Mouse (Mus musculus) MEL (cell line): ENCODE measurements at regions not wholly inside any gene's neighbourhood (a gene's known extent, or its start where the extent isn't known, plus 50 kb on each side); places are given as distances from the start of the nearest gene placed in this dataset.

Source experiments
- DNase-seq: peaks from one replicate; pipeline ENCODE4 v3.0.0; 2011; ENCODE audit warnings: low read depth, low spot score
- H3K27ac ChIP-seq: 2 replicates; pipeline ENCODE4 v1.5.1; 2012; ENCODE audit warnings: low read depth, mild to moderate bottlenecking, control low read depth, low read length, moderate library complexity; ENCODE audit not compliant: control insufficient read depth
- H3K27me3 ChIP-seq, 2 experiments: fragments of 150-350 bp in 1 of 2; sonication (generic) in 1 of 2; 2 replicates each; pipeline ENCODE4 v1.6.1; 2012; ENCODE audit warnings: low read length in 2 of 2, mild to moderate bottlenecking in 2 of 2, improper control_type of control experiment in 1 of 2, moderate library complexity in 1 of 2; ENCODE audit not compliant: insufficient read depth in 2 of 2, control insufficient read depth in 1 of 2
- H3K36me3 ChIP-seq, 2 experiments: 2 replicates each; pipeline ENCODE4 v1.6.1; 2012 to 2014; ENCODE audit warnings: low read length in 2 of 2, improper control_type of control experiment in 1 of 2, inconsistent platforms in 1 of 2, mild to moderate bottlenecking in 1 of 2; ENCODE audit not compliant: insufficient read depth in 2 of 2, control insufficient read depth in 1 of 2
- H3K4me1 ChIP-seq, 2 experiments: fragments of 150-350 bp in 1 of 2; sonication (generic) in 1 of 2; 2 replicates each; pipeline ENCODE4 v1.6.1; 2012; ENCODE audit warnings: low read length in 2 of 2, improper control_type of control experiment in 1 of 2, mild to moderate bottlenecking in 1 of 2; ENCODE audit not compliant: insufficient read depth in 2 of 2, control insufficient read depth in 1 of 2
- H3K4me3 ChIP-seq, 2 experiments: fragments of 150-350 bp in 1 of 2; sonication (generic) in 1 of 2; 2 replicates each; pipeline ENCODE4 v1.5.1; 2012; ENCODE audit warnings: low read depth in 2 of 2, low read length in 2 of 2, mild to moderate bottlenecking in 2 of 2, moderate library complexity in 2 of 2, control low read depth in 1 of 2, improper control_type of control experiment in 1 of 2; ENCODE audit not compliant: control insufficient read depth in 1 of 2, insufficient read depth in 1 of 2
- H3K79me2 ChIP-seq: 2 replicates; pipeline ENCODE4 v1.6.1; 2012; ENCODE audit warnings: mild to moderate bottlenecking, low read length, moderate library complexity; ENCODE audit not compliant: control insufficient read depth, poor library complexity, insufficient read depth
- H3K9ac ChIP-seq: 2 replicates; pipeline ENCODE4 v1.6.1; 2012; ENCODE audit warnings: low read depth, mild to moderate bottlenecking, control low read depth, low read length, moderate library complexity; ENCODE audit not compliant: control insufficient read depth, poor library complexity, severe bottlenecking
- H3K9me3 ChIP-seq: fragments of 150-350 bp; sonication (generic); replicated peaks from 2 replicates; pipeline ENCODE4 v1.6.1; 2012; ENCODE audit warnings: mild to moderate bottlenecking, low read length, improper control_type of control experiment, moderate library complexity; ENCODE audit not compliant: insufficient read depth
- BHLHE40 ChIP-seq: IDR thresholded peaks from 2 replicates; pipeline ENCODE4 v1.6.1; 2012; ENCODE audit warnings: low read depth, mild to moderate bottlenecking, inconsistent platforms, low read length, improper control_type of control experiment, borderline replicate concordance
- CHD1 ChIP-seq: IDR thresholded peaks from 2 replicates; pipeline ENCODE4 v1.6.1; 2012; ENCODE audit warnings: low read depth, mild to moderate bottlenecking, inconsistent platforms, low read length, improper control_type of control experiment
- CHD2 ChIP-seq: IDR thresholded peaks from 2 replicates; pipeline ENCODE4 v1.6.1; 2011; ENCODE audit warnings: low read length, improper control_type of control experiment
- E2F4 ChIP-seq: IDR thresholded peaks from 2 replicates; pipeline ENCODE4 v1.6.1; 2011; ENCODE audit warnings: low read depth, low read length, improper control_type of control experiment, borderline replicate concordance
- ELF1 ChIP-seq: IDR thresholded peaks from 2 replicates; pipeline ENCODE4 v1.6.1; 2014; ENCODE audit warnings: low read depth, mild to moderate bottlenecking, inconsistent platforms, low read length, improper control_type of control experiment, moderate library complexity
- EP300 ChIP-seq, 2 experiments: IDR thresholded peaks; 2 replicates each; pipeline ENCODE4 v1.6.1; 2011; ENCODE audit warnings: improper control_type of control experiment in 2 of 2, low read length in 2 of 2, low read depth in 1 of 2, mild to moderate bottlenecking in 1 of 2
- ETS1 ChIP-seq: IDR thresholded peaks from 2 replicates; pipeline ENCODE4 v1.6.1; 2012; ENCODE audit warnings: low read depth, mild to moderate bottlenecking, inconsistent platforms, low read length, improper control_type of control experiment, moderate library complexity
- GABPA ChIP-seq: IDR thresholded peaks from 2 replicates; pipeline ENCODE4 v1.6.1; 2012; ENCODE audit warnings: low read depth, mild to moderate bottlenecking, inconsistent platforms, low read length, improper control_type of control experiment, moderate library complexity
- HCFC1 ChIP-seq: IDR thresholded peaks from 2 replicates; pipeline ENCODE4 v1.6.1; 2012; ENCODE audit warnings: low read depth, mild to moderate bottlenecking, inconsistent platforms, low read length, improper control_type of control experiment, moderate library complexity
- MAX ChIP-seq: IDR thresholded peaks from 2 replicates; pipeline ENCODE4 v1.6.1; 2011; ENCODE audit warnings: low read length, improper control_type of control experiment
- MAZ ChIP-seq: IDR thresholded peaks from 2 replicates; pipeline ENCODE4 v1.6.1; 2012; ENCODE audit warnings: low read depth, mild to moderate bottlenecking, inconsistent platforms, low read length, improper control_type of control experiment
- MXI1 ChIP-seq: IDR thresholded peaks from 2 replicates; pipeline ENCODE4 v1.6.1; 2011; ENCODE audit warnings: mild to moderate bottlenecking, low read depth, low read length, improper control_type of control experiment
- MYB ChIP-seq: IDR thresholded peaks from 2 replicates; pipeline ENCODE4 v1.6.1; 2011; ENCODE audit warnings: mild to moderate bottlenecking, low read depth, low read length, improper control_type of control experiment
- MYC ChIP-seq: IDR thresholded peaks from 2 replicates; pipeline ENCODE4 v1.6.1; 2011; ENCODE audit warnings: low read depth, mild to moderate bottlenecking, low read length, improper control_type of control experiment, moderate library complexity
- NELFE ChIP-seq: IDR thresholded peaks from 2 replicates; pipeline ENCODE4 v1.6.1; 2011; ENCODE audit warnings: low read depth, low read length, improper control_type of control experiment
- POLR2A ChIP-seq, 2 experiments: IDR thresholded peaks; 2 replicates each; pipeline ENCODE4 v1.6.1; 2011 to 2012; ENCODE audit warnings: low read length in 2 of 2, mild to moderate bottlenecking in 2 of 2, control low read depth in 1 of 2, improper control_type of control experiment in 1 of 2, low read depth in 1 of 2, moderate library complexity in 1 of 2; ENCODE audit not compliant: control insufficient read depth in 1 of 2, insufficient read depth in 1 of 2, poor library complexity in 1 of 2
- POLR2AphosphoS2 ChIP-seq: IDR thresholded peaks from 2 replicates; pipeline ENCODE4 v1.6.1; 2011; ENCODE audit warnings: low read length, improper control_type of control experiment
- POLR2AphosphoS5 ChIP-seq: IDR thresholded peaks from 2 replicates; pipeline ENCODE4 v1.6.1; 2012; ENCODE audit warnings: low read depth, borderline replicate concordance, mild to moderate bottlenecking, inconsistent platforms, low read length, moderate library complexity, mixed read lengths
- RAD21 ChIP-seq: IDR thresholded peaks from 2 replicates; pipeline ENCODE4 v1.6.1; 2011; ENCODE audit warnings: mild to moderate bottlenecking, low read depth, low read length, improper control_type of control experiment
- SIN3A ChIP-seq: IDR thresholded peaks from 2 replicates; pipeline ENCODE4 v1.6.1; 2012; ENCODE audit warnings: low read length, improper control_type of control experiment, inconsistent platforms
- SMC3 ChIP-seq: IDR thresholded peaks from 2 replicates; pipeline ENCODE4 v1.6.1; 2011; ENCODE audit warnings: low read depth, low read length, improper control_type of control experiment
- TAL1 ChIP-seq: IDR thresholded peaks from 2 replicates; pipeline ENCODE4 v1.6.1; 2012; ENCODE audit warnings: mild to moderate bottlenecking, inconsistent platforms, low read length, moderate library complexity, mixed read lengths
- TCF12 ChIP-seq: IDR thresholded peaks from 2 replicates; pipeline ENCODE4 v1.6.1; 2014; ENCODE audit warnings: low read depth, mild to moderate bottlenecking, inconsistent platforms, low read length, improper control_type of control experiment, moderate library complexity
- USF1 ChIP-seq: IDR thresholded peaks from 2 replicates; pipeline ENCODE4 v1.6.1; 2014; ENCODE audit warnings: low read depth, mild to moderate bottlenecking, inconsistent platforms, low read length, improper control_type of control experiment, moderate library complexity
- ZC3H11A ChIP-seq: IDR thresholded peaks from 2 replicates; pipeline ENCODE4 v1.6.1; 2012; ENCODE audit warnings: low read depth, mild to moderate bottlenecking, inconsistent platforms, low read length, improper control_type of control experiment
- ZKSCAN1 ChIP-seq: IDR thresholded peaks from 2 replicates; pipeline ENCODE4 v1.6.1; 2012; ENCODE audit warnings: low read depth, mild to moderate bottlenecking, inconsistent platforms, low read length, improper control_type of control experiment, moderate library complexity

GRCm38 (mm10) chr11:24396911-24397310, 319.1 kb downstream of the Bcl11a start:
- no peaks in the 10 kb centered on the region for H3K36me3 ChIP-seq
- TF ChIP-seq MAZ = no peak
- no peak for TF ChIP-seq SMC3
- TF ChIP-seq MYC = no peak
- no peak for TF ChIP-seq ZC3H11A
- no peak for TF ChIP-seq MXI1
- TF ChIP-seq POLR2AphosphoS2 = no peak
- TF ChIP-seq EP300 (IDR thresholded peaks at IDR 0.05; ENCODE audit: low read depth in 1 of 2, low read length in 2 of 2) = no peak
- TF ChIP-seq NELFE = no peak
- no peak for TF ChIP-seq POLR2A (IDR thresholded peaks at IDR 0.05; ENCODE audit: control insufficient read depth in 1 of 2, insufficient read depth in 1 of 2, low read depth in 1 of 2, low read length in 2 of 2, poor library complexity in 1 of 2)
- TF ChIP-seq E2F4 = no peak
- TF ChIP-seq MYB = no peak
- TF ChIP-seq ZKSCAN1 = no peak
- TF ChIP-seq CHD2 = no peak
- no peak for TF ChIP-seq CHD1
- TF ChIP-seq, all 39 proteins: peak for 0
- Histone ChIP-seq H3K4me3 (no peak overlapping the region), H3K9ac (no peak overlapping the region), H3K79me2 (no peaks in the 10 kb centered on the region), H3K27me3 (no peaks in the 10 kb centered on the region; a peak in 1 of 4 replicates), H3K27ac (no peak overlapping the region), H3K4me1 (no peaks in the 10 kb centered on the region), H3K9me3 (no peaks in the 10 kb centered on the region)
- DNase-seq = no peak

DNA sequence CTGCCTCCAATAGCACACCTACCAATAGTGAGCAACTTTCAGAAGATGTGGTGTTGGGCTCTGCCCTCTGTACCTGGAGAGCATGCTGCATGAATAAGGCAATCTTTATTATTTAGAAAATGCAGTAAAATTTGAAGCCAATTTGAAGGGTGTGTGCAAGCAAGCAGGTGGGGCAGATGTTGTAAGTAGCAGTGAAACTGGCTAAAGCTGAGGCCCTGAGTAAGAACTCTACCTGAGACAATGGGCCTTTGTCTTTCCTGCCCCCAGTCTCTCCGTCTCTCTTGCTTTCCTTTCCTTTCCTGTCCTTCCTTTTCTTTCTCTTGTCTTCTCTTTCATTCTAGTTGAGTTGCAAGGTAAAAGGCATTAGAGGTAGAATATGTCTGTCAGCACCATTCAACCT, 319.9 kb downstream of the Bcl11a start:
- H3K27ac ChIP-seq = no peak overlapping the region
- no peaks in the 10 kb centered on the region for H3K9me3 ChIP-seq
- H3K27me3 ChIP-seq = no peaks in the 10 kb centered on the region; a peak in 1 of 4 replicates
- no peaks in the 10 kb centered on the region for H3K36me3 ChIP-seq
- DNase-seq = no peak
- no peak for TF ChIP-seq SMC3
- TF ChIP-seq GABPA = no peak
- no peak for TF ChIP-seq POLR2AphosphoS5
- no peak for TF ChIP-seq POLR2AphosphoS2
- H3K4me3 ChIP-seq = no peak overlapping the region
- no peak overlapping the region for H3K9ac ChIP-seq
- no peaks in the 10 kb centered on the region for H3K79me2 ChIP-seq
- no peaks in the 10 kb centered on the region for H3K4me1 ChIP-seq

- no peak overlapping the region for H3K9ac ChIP-seq
- TF ChIP-seq ETS1 (no peak), MYC (no peak), ELF1 (no peak), USF1 (no peak), HCFC1 (no peak), MAX (no peak), BHLHE40 (no peak), RAD21 (no peak), TAL1 (no peak), TCF12 (no peak), SIN3A (no peak)
- no peak overlapping the region for H3K4me3 ChIP-seq
- H3K27ac ChIP-seq = no peak overlapping the region
- DNase-seq = no peak
- H3K4me1 ChIP-seq = no peaks in the 10 kb centered on the region
- no peaks in the 10 kb centered on the region for H3K79me2 ChIP-seq
- H3K9me3 ChIP-seq = no peaks in the 10 kb centered on the region
- H3K36me3 ChIP-seq = no peaks in the 10 kb centered on the region
- no peaks in the 10 kb centered on the region; a peak in 1 of 4 replicates for H3K27me3 ChIP-seq
Measured at GRCm38 (mm10) chr11:24401151-24401550, 323.3 kb downstream of the Bcl11a start.
